Mouse (Mus musculus): ENCODE data around the gene Aqp2.

GRCm38 (mm10) chr15:99544047-99544446 is 34.8 kb upstream of the Aqp2 start:
- TF ChIP-seq TAL1 (IDR thresholded peaks at IDR 0.05; ENCODE audit: low read length) (no peak), GATA1 (IDR thresholded peaks at IDR 0.05; ENCODE audit: low read length) (no peak)

All from erythroblast, embryonic 14.5 days (primary cell).